In genomic region chr13:28953581-28953991, GRCm38 (mm10) we compare ENCODE assay signal across 8 mouse cellular contexts. TPM values are rescaled to one million over a fixed set of nuclear protein-coding genes. Genes with fewer than 3 reads are reported as not detected.
DNase-seq lines count a peak whose midpoint lies in the region; ATAC-seq and TF ChIP-seq lines count a peak whose summit lies in the region.

Gene Sox4, minus strand, starts transcription at chr13:28953713.

- peak within 1 kb of the TSS; percentile 93 for H3K9ac ChIP-seq in hindbrain, postnatal 0 days (replicated peaks; ENCODE audit: low read length)

- peak; percentile 93 for ATAC-seq in hindbrain, postnatal 0 days

- peak within 1 kb of the TSS; percentile 99 for H3K27ac ChIP-seq in hindbrain, postnatal 0 days

- no peaks in the 10 kb centered on the region for H3K9me3 ChIP-seq in hindbrain, postnatal 0 days (ENCODE audit: low read length)

- 1% methylated on average over 19 of the region's 19 CpGs for WGBS in hindbrain, postnatal 0 days

- H3K27me3 ChIP-seq in hindbrain, postnatal 0 days (ENCODE audit: insufficient read depth, low read length) = no peaks in the 10 kb centered on the region

- no peaks in the 10 kb centered on the region for H3K4me1 ChIP-seq in hindbrain, postnatal 0 days (ENCODE audit: insufficient read depth, low read length)

- peak within 1 kb of the TSS; percentile 68 for H3K4me3 ChIP-seq in hindbrain, postnatal 0 days (ENCODE audit: low read length)

- no peaks in the 10 kb centered on the region for H3K36me3 ChIP-seq in hindbrain, postnatal 0 days (ENCODE audit: insufficient read depth, low read length)

- DNase-seq in ZHBTc4 (ENCODE audit: low read depth, low spot score) = peak; percentile 87
- DNase-seq in cerebellum, postnatal 4 days (ENCODE audit: low spot score in 2 of 2) = peak; percentile 89 to 97
- peak; percentile 85 to 88 for DNase-seq in gastrocnemius, adult 8-10 months (ENCODE audit: low spot score in 2 of 2)
- peak; percentile 99 for DNase-seq in hindbrain, postnatal 0 days (ENCODE audit: low spot score)
- DNase-seq in left cerebral cortex, adult 18-20 months (ENCODE audit: low spot score in 2 of 2) = peak; percentile 82 to 92
- peak; percentile 97 to 99 for DNase-seq in lung, postnatal 4 days
- peak; percentile 92 for DNase-seq in right cerebral cortex, adult 18-20 months
- peak; percentile 82 for DNase-seq in urinary bladder, adult 2 months (ENCODE audit: low spot score)

- no peak for TF ChIP-seq CTCF in hindbrain, postnatal 0 days (IDR thresholded peaks at IDR 0.05; ENCODE audit: low read depth)

- H3K4me2 ChIP-seq in hindbrain, postnatal 0 days (ENCODE audit: low read depth, low read length) = peak within 1 kb of the TSS; percentile 70

RNA-seq across cellular contexts. Expression of gene Sox4, which starts in this region (rescaled TPM):
- total RNA-seq in gastrocnemius, adult 8-10 months (2022) = 1 to 10 TPM; 1.1 to 2.5 (median 1.6) TPM
- 127 and 153 TPM in 2 replicates for total RNA-seq in hindbrain, postnatal 0 days (2014; rRNA removed)
- polyA plus RNA-seq in hindbrain, postnatal 0 days (2015; fragmentation: Nextera tagmentation; extraction: Ambion mirVana) = 97.5 and 100 TPM in 2 replicates
- total RNA-seq in left cerebral cortex, adult 18-20 months (2021) = 10 to 100 TPM; 13.7 to 15.5 TPM
- polyA plus RNA-seq in urinary bladder, adult 2 months (2012; rRNA removed) = 19.1 and 19.8 TPM in 2 replicates

Comparison
In these comparisons a context has a peak if more than half of its experiments do, and no peak if none do; other contexts are left out.
1. Peak in every context shown above with its lines: DNase-seq, ATAC-seq, H3K4me3 ChIP-seq and H3K27ac ChIP-seq.
2. RNA of gene Sox4 (total RNA-seq): 127 to 153 TPM in hindbrain, postnatal 0 days and 13.7 to 15.5 TPM in left cerebral cortex, adult 18-20 months; 1.1 to 2.5 TPM in gastrocnemius, adult 8-10 months; every median in the first group is over 4 times any median in the second.